Mouse (Mus musculus) lung, postnatal 0 days (tissue): Measurements from ENCODE around the gene Il12a.

Source experiments
- CTCF ChIP-seq: IDR thresholded peaks from 2 replicates; pipeline ENCODE4 v1.5.1; 2016; ENCODE audit warnings: antibody characterized with exemption, mild to moderate bottlenecking
- EP300 ChIP-seq: IDR thresholded peaks from 2 replicates; pipeline ENCODE4 v1.6.1; 2016; ENCODE audit warnings: antibody characterized with exemption, mild to moderate bottlenecking, control low read depth

DNA sequence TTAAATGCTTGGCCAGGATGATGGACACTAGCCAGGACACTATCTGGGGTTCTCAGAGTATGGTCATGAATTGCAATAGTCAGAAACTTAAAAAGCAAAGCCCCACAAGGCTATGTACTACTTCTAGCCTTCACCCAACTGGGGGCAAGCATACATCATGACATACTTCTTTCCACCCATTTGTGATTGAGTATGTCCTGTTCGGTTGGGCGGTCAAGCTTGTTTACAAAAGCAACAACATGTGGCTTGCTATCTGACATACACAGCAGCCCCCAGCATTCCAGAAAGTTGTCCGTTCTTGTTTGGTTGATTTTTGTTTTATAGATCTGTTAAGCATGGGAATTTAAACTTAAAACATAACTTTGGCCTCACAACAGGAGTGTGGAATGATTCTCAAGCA is 43.2 kb upstream of the Il12a start:
- TF ChIP-seq CTCF = no peak
- no peak for TF ChIP-seq EP300
